Mouse (Mus musculus) brain, embryonic 14.5 days (tissue): ENCODE measurements around the gene Igf1r. TPM values are rescaled to one million over a fixed set of nuclear protein-coding genes. Genes with fewer than 3 reads are reported as not detected.
A peak's percentile ranks its signal among the peaks of the same experiment; 100 is the strongest.
"Not testable (repeated sequence)": the region's sequence is repeated elsewhere in the genome, so short reads cannot be mapped to it uniquely, and the experiment has no call there.

Experiments used
- DNase-seq: peaks from one replicate; pipeline ENCODE4 v3.0.0-alpha.2; 2011; ENCODE audit warnings: low read depth
- CTCF ChIP-seq: fragments of 200-500 bp; IDR thresholded peaks from 2 replicates; pipeline ENCODE4 v1.5.1; 2012; ENCODE audit warnings: inconsistent platforms, mild to moderate bottlenecking, moderate library complexity, borderline replicate concordance; ENCODE audit not compliant: insufficient read depth, insufficient read length; ENCODE audit errors: extremely low read depth
- POLR2A ChIP-seq: fragments of 200-500 bp; IDR thresholded peaks from 2 replicates; pipeline ENCODE4 v1.6.1; 2012; ENCODE audit warnings: mild to moderate bottlenecking, inconsistent platforms, borderline replicate concordance; ENCODE audit not compliant: poor library complexity, insufficient read depth, insufficient read length, severe bottlenecking; ENCODE audit errors: extremely low read depth
- polyA plus RNA-seq: library from polyadenylated mRNA; depleted of rRNA; stranded (reverse); fragments of >200 nt; gene quantifications from 2 replicates; pipeline ENCODE4 v1.2.3, GENCODE M21; 2012

Igf1r gene
- polyA plus RNA-seq, 1 experiment, result 40.6 TPM

DNA sequence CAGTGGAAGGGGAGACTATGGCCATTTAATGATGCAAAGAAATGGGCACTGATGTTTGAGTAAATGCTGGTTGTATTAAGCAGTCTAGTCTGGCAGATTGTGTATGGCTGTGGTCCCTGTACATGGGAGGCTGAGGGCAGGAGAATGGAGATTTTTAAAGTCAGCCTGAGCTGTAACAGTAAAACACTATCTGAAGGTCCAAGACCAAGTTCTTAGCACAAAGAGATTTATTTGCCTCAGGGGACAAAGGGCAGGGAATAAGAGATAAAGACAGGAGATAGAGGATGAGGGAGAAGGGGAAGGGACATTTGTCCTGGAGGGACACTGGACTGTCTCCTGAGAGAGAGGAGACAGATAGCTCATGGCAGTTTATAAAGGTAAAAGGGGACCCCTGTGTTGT is 320.9 kb downstream of the Igf1r start, which contains the start of gene Fam169b:
Gene Fam169b, plus strand, starts transcription at position 325 of the 400 bp plus-strand sequence.
- DNase-seq, result no peak
- TF ChIP-seq CTCF (no peak), POLR2A (no peak)

DNA sequence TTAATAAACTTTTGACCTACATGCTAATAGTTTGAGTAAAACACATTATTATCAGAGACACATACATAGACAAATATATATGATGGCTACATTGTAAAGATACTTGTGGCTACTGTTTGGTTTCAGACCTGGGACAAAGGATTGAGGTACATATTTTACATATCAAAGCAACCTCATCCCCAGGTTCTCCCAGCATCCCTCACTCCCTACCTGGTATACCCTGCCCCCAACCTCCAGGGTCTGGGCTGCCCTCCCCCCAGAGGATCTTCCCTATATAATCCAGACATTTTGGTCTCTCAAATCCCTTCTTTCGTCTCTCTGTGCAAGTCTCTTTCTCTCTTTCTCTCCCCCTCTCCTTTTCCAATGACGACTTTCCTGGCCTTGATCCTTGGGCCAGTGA is 321.6 kb downstream of the Igf1r start:
- no peak for DNase-seq
- TF ChIP-seq POLR2A (no peak), CTCF (no peak)

DNA sequence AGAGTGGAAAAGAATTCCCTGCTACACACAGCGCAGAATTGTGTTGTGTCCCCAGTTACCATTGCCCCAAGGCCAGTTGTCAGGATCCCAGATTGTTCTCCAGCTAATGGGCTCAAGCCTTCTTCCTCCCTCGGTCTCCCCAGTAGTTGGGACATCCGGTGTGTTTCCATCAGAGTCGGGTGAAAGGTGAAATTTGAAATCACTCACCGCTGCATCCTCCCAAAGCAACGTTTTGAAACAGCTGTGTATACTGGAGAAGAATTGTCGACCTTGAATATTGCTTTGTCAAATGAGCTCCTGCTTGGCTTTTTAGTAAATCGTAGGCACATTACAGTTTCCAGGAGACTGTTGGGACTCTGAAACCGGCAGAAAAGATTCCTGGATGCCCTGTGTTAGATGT is 322.3 kb downstream of the Igf1r start:
- TF ChIP-seq CTCF (no peak), POLR2A (no peak)

DNA sequence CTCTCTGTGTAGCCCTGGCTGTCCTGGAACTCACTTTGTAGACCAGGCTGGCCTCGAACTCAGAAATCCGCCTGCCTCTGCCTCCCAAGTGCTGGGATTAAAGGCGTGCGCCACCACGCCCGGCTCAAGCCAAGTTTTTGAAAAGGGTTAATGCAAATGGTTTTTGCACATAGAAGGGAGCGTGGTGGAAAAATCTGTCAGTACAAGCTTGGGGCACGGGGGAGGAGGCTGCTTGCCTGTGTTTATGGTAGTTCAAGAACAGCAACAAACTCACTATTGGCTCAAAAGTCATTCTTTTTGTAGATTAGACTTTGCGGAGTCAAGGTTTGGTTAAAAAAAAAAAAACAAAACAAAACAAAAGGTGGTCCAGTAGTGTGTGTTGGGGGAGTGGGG is 322.8 kb downstream of the Igf1r start:
- DNase-seq, result not testable (repeated sequence)

More for the DNA sequence above, 322.3 kb downstream of the Igf1r start:
- no peak for DNase-seq

DNA sequence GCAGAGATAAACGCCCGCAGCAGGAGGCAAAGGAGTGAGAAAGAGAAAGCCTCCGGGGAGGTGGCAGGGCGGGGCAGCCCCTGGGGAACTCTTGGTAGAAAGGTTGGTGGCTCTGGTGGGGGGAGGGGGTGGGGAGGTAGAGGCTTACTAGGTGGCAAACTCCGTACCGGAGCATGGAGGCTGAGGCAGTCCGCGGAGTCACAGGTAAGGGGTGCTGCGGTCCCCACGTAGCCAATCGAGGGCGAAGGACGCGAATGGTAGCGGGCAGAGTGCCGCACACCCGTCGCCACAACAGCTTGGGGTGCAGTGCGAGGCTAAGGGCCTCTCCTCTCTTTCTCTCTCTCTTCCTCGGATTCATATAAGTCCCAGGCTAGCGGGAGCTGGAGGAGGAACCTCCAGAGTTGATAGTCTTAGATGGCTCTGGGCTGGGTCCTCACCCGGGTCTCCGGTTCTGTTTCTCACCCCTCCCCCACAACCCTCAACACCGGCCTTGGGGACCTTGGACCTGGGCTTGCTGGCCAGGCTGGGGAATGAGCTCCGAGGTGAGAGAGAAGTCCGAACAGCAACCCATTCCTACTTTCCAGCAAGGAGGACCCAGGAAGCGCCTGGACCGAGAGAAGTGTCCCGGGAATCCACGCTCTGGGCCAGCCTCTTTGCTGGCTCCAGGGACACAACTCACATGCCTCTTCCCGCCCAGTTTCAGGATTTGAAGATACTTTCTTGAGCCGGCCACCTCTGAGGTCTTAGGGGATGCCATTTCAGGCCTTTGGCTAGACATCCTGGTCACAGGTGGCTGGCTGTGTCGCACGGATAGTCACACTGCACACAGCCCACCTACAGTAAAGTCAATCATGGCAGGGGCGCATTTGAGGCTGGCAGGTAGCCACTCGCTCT is 323.5 kb downstream of the Igf1r start:
- no peak for DNase-seq
- no peak for TF ChIP-seq CTCF
- TF ChIP-seq POLR2A, result no peak

DNA sequence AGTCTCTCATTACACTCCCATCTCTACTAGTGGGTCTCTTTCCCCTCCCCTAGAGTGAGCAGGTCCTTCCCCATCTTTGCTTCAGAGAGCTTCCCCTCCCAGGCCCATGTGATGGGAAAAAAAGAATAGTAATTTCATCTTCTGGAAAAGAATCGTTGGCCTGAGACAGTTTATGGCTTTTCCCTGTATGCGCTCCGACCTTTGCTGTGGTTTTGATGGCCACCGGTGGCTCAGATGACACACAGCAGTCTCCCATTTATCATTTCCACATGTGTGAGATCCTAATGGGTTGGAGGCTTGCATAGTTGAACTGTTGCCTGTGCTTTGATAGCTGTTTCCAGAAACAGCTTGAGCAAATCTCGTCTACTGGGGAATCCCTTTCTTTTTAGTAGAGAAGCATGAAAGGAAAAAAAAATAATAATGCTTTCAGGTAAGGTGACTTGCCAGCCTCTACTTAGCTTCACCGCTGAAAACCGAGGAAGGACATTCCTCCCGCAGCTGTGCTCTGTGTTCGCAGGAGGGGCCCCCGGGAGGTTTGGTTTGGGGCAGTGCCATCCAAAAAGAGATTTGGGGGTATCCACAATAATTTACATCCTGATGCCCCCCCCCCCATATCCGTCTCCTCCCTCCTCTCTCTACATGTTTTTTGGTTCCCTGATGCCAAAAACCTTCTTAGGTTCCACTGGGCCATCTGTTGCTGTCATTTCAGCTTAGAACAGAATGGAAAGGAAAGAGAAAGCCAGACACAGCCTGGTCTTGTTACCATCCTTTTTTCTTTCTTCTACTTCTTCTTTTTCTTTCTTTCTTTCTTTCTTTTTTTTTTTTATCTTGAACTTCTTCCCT is 324.6 kb downstream of the Igf1r start:
- no peak for TF ChIP-seq CTCF
- no peak for TF ChIP-seq POLR2A
- DNase-seq, result peak; percentile 42

DNA sequence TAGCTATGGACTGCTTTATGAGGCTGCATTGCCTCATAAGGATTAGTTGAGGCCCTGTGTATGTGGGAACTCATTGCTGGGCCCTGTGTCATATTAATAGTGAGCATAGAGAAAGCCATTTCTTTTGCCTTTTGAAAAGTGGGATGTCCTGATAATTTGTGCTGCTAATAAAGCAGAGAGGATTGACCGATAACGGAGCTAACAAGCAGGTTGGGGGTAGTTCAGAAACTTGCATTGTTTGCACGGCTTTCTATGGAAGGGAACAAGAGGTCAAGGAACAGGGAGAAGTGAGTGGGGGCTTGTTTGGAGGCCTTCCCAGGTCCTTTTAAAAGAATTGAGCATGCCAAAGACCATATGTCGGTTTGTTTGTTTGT is 325.3 kb downstream of the Igf1r start:
- no peak for DNase-seq

DNA sequence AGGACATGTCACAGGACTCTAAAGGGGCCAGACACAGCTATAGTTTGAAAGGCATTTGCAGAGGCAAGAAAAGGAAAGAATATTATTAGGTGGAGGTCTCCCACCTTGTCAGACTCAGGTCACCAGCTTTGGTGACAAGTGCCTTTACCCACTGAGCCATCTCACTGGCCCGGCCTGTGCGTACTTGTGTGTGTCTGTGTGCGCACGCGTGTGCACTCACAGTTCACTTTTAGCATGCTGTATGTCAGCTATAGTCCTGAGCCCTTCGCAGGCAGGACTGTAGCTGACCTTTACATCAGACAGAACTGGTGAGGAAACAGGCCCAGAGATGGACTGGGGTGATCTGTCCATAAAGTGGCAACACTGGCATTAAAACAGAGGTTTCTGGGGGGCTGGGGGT is 325.8 kb downstream of the Igf1r start:
- no peak for DNase-seq
- TF ChIP-seq POLR2A (no peak), CTCF (no peak)

More for the DNA sequence above, 325.3 kb downstream of the Igf1r start:
- TF ChIP-seq POLR2A, result no peak

DNA sequence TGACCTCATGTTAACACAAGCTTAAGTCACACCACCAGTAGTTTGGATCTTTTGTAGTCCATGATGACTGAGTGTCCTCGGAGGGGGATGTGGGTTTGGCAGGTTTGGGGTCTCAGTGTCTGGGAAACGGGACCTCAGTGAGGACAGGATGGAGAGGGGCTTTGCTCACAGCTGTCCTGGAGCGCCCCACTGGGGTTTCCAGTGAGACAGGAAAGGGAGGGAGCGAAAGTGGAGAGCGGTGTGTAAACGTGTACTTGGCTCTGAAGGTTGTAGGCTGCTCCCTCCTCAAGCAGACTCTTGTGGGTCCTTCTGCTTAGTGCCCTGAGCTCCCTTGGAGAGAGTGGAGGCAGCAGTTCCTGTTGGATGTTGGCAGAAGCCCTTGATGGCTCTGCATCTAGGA is 326.3 kb downstream of the Igf1r start:
- TF ChIP-seq CTCF, result no peak
- TF ChIP-seq POLR2A, result no peak
- DNase-seq, result no peak

DNA sequence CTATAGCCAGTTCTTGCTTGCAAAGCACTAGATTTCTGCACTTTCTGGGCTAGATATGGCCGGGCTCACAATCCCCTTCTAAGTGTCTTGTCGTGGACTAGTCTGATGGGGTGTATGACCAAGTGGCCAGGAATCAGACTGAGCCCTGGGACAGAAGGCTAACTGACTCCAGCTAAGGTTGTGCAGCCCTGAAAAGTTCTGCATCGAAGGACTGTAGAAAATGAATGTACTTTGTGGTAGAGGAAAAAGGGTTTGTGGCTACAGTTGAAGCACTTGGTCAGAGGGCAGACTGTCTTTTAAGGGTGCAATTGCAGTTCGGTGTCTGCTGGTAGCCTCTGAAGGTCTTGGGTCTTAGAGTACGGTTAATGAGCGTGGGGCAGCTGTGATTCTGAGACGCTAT is 326.9 kb downstream of the Igf1r start:
- TF ChIP-seq POLR2A, result no peak
- TF ChIP-seq CTCF, result no peak
- DNase-seq, result no peak

DNA sequence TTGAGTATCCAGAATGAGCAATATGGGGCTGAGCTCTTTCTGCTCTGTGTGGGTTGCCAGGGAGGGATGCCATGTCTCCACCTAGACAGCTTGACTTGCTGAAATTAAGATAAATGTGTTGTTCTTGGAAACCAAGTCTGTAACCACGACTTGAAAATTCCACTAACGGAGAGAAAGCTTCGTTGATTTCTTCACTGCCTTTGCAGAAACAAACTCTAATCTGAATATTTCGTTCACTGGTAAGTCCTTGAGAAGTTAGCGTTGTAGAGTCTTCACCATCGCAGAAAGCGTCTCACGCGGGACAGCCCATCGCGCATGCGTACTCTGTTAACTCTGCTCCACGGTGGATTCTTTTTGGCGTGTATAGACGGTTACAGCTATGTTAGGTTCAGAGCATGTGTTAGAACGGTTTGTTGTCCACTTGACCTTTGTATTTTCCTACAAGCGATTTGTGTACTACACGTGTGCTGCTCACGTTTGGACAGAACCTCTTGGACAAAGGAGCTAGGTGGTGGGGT is 327.8 kb downstream of the Igf1r start:
- TF ChIP-seq POLR2A (no peak), CTCF (no peak)
- no peak for DNase-seq

DNA sequence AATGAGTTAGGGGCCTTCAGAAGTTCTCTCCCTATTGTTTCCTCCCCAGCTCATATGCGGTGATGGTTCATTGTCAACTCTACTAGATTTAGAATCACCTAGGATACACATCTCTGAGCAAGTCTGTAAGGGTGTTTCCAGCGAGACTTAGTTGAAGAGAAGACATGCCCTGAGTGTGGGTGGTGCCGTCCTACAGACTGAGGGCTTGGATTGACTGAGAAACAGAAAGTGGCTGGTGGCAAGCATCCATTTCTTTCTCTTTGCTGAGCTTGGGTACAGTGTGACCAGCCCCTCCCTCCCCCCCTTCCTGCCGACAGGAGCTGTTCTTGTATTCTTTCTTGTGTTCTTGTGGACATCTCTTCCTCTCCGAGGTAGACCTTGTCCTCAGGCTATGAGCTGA is 328.7 kb downstream of the Igf1r start:
- no peak for TF ChIP-seq POLR2A
- TF ChIP-seq CTCF, result no peak
- DNase-seq, result no peak
